Mouse (Mus musculus): Measurements from ENCODE around the gene Letm1.

- peak; percentile 24; the same call in 1 of the 2 replicates for TF ChIP-seq CTCF (IDR thresholded peaks at IDR 0.05; ENCODE audit: low read depth)
- no peak for TF ChIP-seq EP300 (optimal IDR thresholded peaks at IDR 0.05)
These were observed 56.5 kb downstream of the Letm1 start for GRCm38 (mm10) chr5:33726081-33726647.
